Mouse (Mus musculus) lung, embryonic 16.5 days (tissue): ENCODE measurements at regions not wholly inside any gene's neighbourhood (a gene's known extent, or its start where the extent isn't known, plus 50 kb on each side); places are given as distances from the start of the nearest gene placed in this dataset.
"Not testable (repeated sequence)": the region's sequence is repeated elsewhere in the genome, so short reads cannot be mapped to it uniquely, and the experiment has no call there.

Source experiments
- ATAC-seq: fragments of 200-750 bp; cut with Nextera tagmentation; 2 replicates; pipeline ENCODE4 v1.8.0; 2017; ENCODE audit warnings: low read depth, mild to moderate bottlenecking, moderate library complexity
- H3K27ac ChIP-seq: fragments of 300-500 bp; sonication (generic); 2 replicates; pipeline ENCODE4 v1.5.1; 2014; ENCODE audit warnings: mild to moderate bottlenecking, control low read depth, low read length
- H3K27me3 ChIP-seq: fragments of 300-500 bp; sonication (generic); 2 replicates; pipeline ENCODE4 v1.6.1; 2014; ENCODE audit warnings: low read depth, low read length, mixed read lengths; ENCODE audit not compliant: control insufficient read depth, insufficient read depth
- H3K36me3 ChIP-seq: fragments of 300-500 bp; sonication (generic); 2 replicates; pipeline ENCODE4 v1.6.1; 2014; ENCODE audit warnings: low read length; ENCODE audit not compliant: control insufficient read depth, insufficient read depth
- H3K4me1 ChIP-seq: fragments of 300-500 bp; sonication (generic); replicated peaks from 2 replicates; pipeline ENCODE4 v1.6.1; 2014; ENCODE audit warnings: low read length, mixed read lengths; ENCODE audit not compliant: control insufficient read depth, insufficient read depth
- H3K4me2 ChIP-seq: fragments of 300-500 bp; sonication (generic); 2 replicates; pipeline ENCODE4 v1.6.1; 2014; ENCODE audit warnings: low read depth, low read length, control low read depth
- H3K4me3 ChIP-seq: fragments of 300-500 bp; sonication (generic); 2 replicates; pipeline ENCODE4 v1.5.1; 2014; ENCODE audit warnings: mild to moderate bottlenecking, low read length, control low read depth
- H3K9ac ChIP-seq: fragments of 300-500 bp; sonication (generic); 2 replicates; pipeline ENCODE4 v1.6.1; 2014; ENCODE audit warnings: low read length, control low read depth
- H3K9me3 ChIP-seq: fragments of 300-500 bp; sonication (generic); 2 replicates; pipeline ENCODE4 v1.6.1; 2016; ENCODE audit warnings: low read length; ENCODE audit not compliant: control insufficient read depth
- WGBS: fragments of 180-500 bp; shearing (Covaris S2); extraction: QIAGEN DNeasy Blood & Tissue Kit; methylation state at CpG from one replicate; pipeline ENCODE4 v1.1.7; 2014; 5-methylcytosine and 5-hydroxymethylcytosine counted together

DNA sequence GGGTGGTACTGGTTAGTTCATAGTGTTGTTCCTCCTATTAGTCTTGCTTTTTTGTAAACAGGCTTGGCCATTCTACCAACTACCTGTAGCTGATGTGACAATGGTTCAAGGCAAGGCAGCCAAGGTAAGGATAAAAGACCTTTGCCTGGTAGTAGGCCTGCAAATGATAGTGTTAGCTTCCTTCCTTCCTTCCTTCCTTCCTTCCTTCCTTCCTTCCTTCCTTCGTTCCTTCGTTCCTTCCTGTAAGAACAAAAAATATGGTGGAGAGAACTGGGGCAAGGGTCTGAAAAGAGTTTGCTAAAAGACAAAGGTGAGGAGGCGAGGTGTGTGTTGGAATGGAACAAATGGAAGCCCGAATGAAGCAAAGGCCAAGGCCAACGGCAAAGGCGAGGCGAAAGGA, 84.8 kb upstream of the Ezh2 start:
- not testable (repeated sequence) for H3K4me1 ChIP-seq, H3K27ac ChIP-seq, H3K9ac ChIP-seq, H3K9me3 ChIP-seq, H3K36me3 ChIP-seq, ATAC-seq, H3K4me2 ChIP-seq, H3K4me3 ChIP-seq, H3K27me3 ChIP-seq
- 61% methylated on average over 2 of the region's 7 CpGs for WGBS

DNA sequence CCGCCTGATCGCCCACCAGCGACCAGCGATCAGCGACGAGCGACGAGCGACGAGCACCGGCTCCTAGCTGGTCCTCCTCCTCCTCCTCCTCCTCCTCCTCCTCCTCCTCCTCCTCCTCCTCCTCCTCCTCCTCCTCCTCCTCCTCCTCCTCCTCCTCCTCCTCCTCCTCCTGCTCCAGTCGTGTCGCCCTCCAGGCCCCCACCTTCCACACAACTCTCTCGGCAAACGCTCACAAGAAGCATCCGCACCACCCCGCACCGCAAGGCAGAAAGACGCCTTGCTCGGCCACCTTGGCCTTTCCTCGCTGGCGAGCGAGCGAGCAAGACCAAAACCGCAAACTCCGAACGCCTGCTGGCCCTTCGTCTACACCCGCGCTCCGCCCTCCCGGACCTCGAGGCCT, 77.6 kb upstream of the Ezh2 start:
- not testable (repeated sequence) for ATAC-seq, H3K4me1 ChIP-seq, H3K27me3 ChIP-seq, H3K9me3 ChIP-seq, H3K36me3 ChIP-seq, H3K9ac ChIP-seq, H3K27ac ChIP-seq
- WGBS, result 0% methylated on average over 4 of the region's 33 CpGs
- Histone ChIP-seq H3K4me2 (0 out of 2 replicates have a peak overlapping the region, but pooled peaks have one; percentile 43), H3K4me3 (peak overlapping the region; percentile 32; the same call in 1 of the 2 replicates)

- H3K27me3 ChIP-seq, result not testable (repeated sequence)
- WGBS, result 55% methylated on average over 2 of the region's 3 CpGs
These were observed 57.7 kb upstream of the Ezh2 start for GRCm38 (mm10) chr6:47652880-47653279.

DNA sequence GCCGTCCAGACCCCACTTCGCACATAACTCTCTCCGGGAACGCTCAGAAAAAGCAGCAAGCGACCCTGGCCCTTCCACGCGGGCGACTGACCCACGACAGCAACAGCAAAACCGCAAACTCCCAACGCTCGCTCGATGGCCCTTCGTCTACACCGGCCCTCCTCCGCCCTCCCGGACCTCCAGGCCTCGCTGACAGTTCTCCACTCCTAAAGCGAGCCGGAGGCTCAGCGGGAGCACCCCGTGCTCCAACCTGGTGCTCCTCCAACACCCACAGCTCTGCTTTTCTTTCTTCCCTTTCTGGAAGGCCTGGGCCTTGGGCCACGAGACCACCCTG, 56.2 kb upstream of the Ezh2 start:
- H3K9me3 ChIP-seq, H3K4me1 ChIP-seq, H3K27me3 ChIP-seq, H3K36me3 ChIP-seq: not testable (repeated sequence)
- peak overlapping the region; percentile 70 for H3K4me3 ChIP-seq
- ATAC-seq, result peak; percentile 46
- WGBS, result under 1% methylated on average over 21 of the region's 23 CpGs
- H3K27ac ChIP-seq, result peak overlapping the region; percentile 53
- H3K4me2 ChIP-seq, result peak overlapping the region; percentile 80
- H3K9ac ChIP-seq, result peak overlapping the region; percentile 64

More at GRCm38 (mm10) chr6:47652880-47653279, 57.7 kb upstream of the Ezh2 start:
- ATAC-seq, H3K9me3 ChIP-seq, H3K4me3 ChIP-seq, H3K9ac ChIP-seq, H3K4me2 ChIP-seq, H3K4me1 ChIP-seq, H3K36me3 ChIP-seq, H3K27ac ChIP-seq: not testable (repeated sequence)

DNA sequence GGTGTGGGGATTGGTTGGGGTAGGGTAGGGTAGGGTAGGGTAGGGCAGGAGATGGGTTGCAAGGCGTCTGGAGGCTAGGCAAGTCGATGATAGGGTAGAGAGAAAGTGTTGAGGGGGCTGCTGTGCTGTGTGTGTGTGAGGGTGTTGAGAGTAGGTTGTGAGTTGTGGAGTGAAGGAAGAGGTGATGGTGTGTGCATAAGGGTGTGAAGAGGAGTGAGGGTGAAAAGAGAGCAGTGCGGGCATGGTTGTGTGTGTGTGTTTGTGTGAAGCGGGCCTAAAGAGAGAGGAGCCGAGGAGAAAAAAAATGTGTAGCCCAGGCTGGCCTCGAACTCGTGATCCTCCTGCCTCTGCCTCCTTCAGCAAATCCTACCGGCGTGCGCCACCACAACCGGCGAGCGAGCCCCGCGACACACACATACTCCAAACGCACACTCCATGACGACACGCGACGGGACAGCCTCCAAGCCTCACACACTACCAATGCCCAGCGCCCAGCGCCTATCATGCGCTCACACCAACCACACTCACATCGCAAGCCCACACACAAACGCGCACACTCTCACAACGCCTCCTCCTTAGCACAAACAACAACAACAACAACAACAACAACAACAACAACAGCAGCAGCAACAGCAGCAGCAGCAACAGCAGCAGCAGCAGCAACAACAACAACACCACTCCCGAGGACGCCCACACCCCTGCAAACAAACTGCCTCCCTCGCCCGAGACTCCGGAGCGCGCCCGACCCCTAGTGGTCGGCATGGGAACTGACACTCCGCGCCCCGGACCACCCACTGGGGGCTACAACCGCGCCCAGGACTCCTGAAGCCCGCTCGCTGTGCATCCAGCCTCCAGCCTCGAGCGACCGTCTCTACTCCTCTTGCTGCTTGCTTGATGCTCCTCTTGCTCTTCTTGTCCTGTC, 55.6 kb upstream of the Ezh2 start:
- peak overlapping the region; percentile 80 for H3K4me2 ChIP-seq
- H3K4me1 ChIP-seq, result no peaks in the 10 kb centered on the region
- 2% methylated on average over 46 of the region's 46 CpGs for WGBS
- H3K9ac ChIP-seq, result peak overlapping the region; percentile 64
- no peaks in the 10 kb centered on the region for H3K36me3 ChIP-seq
- H3K27ac ChIP-seq, result peak overlapping the region; percentile 53
- peak; percentile 98 for ATAC-seq
- no peaks in the 10 kb centered on the region for H3K9me3 ChIP-seq
- H3K27me3 ChIP-seq, result no peaks in the 10 kb centered on the region
- peak overlapping the region; percentile 70 for H3K4me3 ChIP-seq

- 85% methylated on average over 6 of the region's 6 CpGs for WGBS
- no peak overlapping the region for H3K4me2 ChIP-seq
These were observed 54.8 kb upstream of the Ezh2 start for GRCm38 (mm10) chr6:47649961-47650360.

DNA sequence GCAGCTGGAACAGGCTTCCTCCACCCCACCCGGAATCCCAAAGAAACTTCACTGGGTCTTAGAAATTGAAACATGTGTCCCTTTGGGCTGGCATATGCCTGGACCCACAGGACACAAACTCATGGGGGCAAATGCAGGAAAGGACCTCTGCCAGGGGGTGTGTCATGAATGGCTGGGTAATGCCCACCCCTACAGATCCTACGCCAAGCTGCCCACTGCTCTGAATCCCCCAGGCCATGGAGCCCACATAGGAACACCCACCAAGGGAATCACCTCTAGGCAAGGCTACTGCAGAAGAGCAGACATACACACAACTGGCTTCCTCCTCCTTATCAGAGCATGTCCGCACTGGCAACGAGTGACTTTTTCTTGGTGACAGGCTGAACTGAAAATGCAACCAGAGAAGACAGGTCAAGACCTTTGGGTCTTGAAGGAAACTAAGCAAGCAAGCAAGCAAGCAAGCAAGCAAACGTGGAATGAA, 54.4 kb upstream of the Ezh2 start:
- Histone ChIP-seq H3K27me3 (no peaks in the 10 kb centered on the region), H3K9me3 (no peaks in the 10 kb centered on the region), H3K27ac (no peak overlapping the region), H3K4me2 (no peak overlapping the region), H3K36me3 (no peaks in the 10 kb centered on the region), H3K4me1 (no peaks in the 10 kb centered on the region), H3K9ac (no peak overlapping the region), H3K4me3 (no peak overlapping the region)
- no peak for ATAC-seq
- WGBS, result 63% methylated on average over 5 of the region's 5 CpGs

More at GRCm38 (mm10) chr6:47649961-47650360, 54.8 kb upstream of the Ezh2 start:
- Histone ChIP-seq H3K27ac (no peak overlapping the region), H3K27me3 (no peaks in the 10 kb centered on the region), H3K36me3 (no peaks in the 10 kb centered on the region), H3K4me1 (no peaks in the 10 kb centered on the region), H3K9ac (no peak overlapping the region), H3K9me3 (no peaks in the 10 kb centered on the region), H3K4me3 (no peak overlapping the region)
- no peak for ATAC-seq

DNA sequence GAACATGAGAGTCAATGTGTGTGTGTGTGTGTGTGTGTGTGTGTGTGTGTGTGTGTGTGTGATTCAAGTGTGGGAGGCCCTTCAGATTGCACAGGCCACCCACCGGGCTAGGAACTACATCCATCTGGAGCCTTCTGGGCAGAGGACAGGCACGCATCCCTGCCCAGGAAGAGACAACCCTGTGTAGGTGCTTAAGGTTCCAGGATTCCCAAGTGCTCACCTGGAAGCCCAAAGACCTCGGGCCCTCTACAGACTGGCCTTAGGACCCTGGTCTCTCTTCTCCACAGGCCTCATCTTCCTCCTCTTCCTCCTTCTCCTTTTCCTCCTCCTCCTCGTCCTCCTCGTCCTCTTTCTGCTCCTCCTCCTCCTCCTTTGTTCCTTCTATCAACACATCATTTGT, 53.8 kb upstream of the Ezh2 start:
- 62% methylated on average over 5 of the region's 5 CpGs for WGBS
- Histone ChIP-seq H3K9me3 (no peaks in the 10 kb centered on the region), H3K4me1 (no peaks in the 10 kb centered on the region)

DNA sequence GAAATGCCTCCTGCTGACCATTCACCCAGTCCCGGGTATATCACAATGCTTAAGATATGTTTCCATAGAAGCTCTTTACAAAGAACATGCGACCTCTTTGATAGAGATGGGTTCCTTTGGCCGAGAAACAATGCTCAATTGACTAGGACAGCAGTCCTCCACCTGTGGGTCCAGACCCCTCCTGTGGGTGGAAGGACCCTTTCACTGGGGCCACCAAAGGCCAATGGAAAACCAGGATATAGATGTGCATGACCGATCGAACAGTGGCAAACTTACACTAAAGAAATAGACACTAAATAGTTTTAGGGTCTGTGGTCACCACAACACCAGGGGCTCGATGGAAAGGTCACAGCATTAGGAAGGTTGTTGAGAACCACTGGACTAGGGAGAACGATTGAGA, 53.2 kb upstream of the Ezh2 start:
- H3K9ac ChIP-seq, result no peak overlapping the region
- H3K27me3 ChIP-seq, result no peaks in the 10 kb centered on the region
- H3K36me3 ChIP-seq, result no peaks in the 10 kb centered on the region
- H3K27ac ChIP-seq, result no peak overlapping the region
- WGBS, result 87% methylated on average over 7 of the region's 7 CpGs
- no peak overlapping the region for H3K4me2 ChIP-seq
- ATAC-seq, result no peak
- H3K4me1 ChIP-seq, result no peaks in the 10 kb centered on the region
- H3K9me3 ChIP-seq, result no peaks in the 10 kb centered on the region
- H3K4me3 ChIP-seq, result no peak overlapping the region

More for the DNA sequence above, 53.8 kb upstream of the Ezh2 start:
- H3K4me2 ChIP-seq, result no peak overlapping the region
- H3K27me3 ChIP-seq, result no peaks in the 10 kb centered on the region
- H3K9ac ChIP-seq, result no peak overlapping the region
- no peak for ATAC-seq
- H3K36me3 ChIP-seq, result no peaks in the 10 kb centered on the region
- H3K27ac ChIP-seq, result no peak overlapping the region
- H3K4me3 ChIP-seq, result no peak overlapping the region
